Mouse (Mus musculus) embryonic facial prominence, embryonic 15.5 days (tissue): ENCODE data around the gene Cilp2. TPM values are rescaled to one million over a fixed set of nuclear protein-coding genes. Genes with fewer than 3 reads are reported as not detected.
A peak's percentile ranks its signal among the peaks of the same experiment; 100 is the strongest.

Experiments used
- ATAC-seq: fragments of 200-750 bp; cut with Nextera tagmentation; 2 replicates; pipeline ENCODE4 v1.8.0; 2017; ENCODE audit warnings: low read depth, moderate TSS enrichment; ENCODE audit not compliant: insufficient number of reproducible peaks, low FRiP score, low TSS enrichment
- H3K27ac ChIP-seq: fragments of 300-500 bp; sonication (generic); replicated peaks from 2 replicates; pipeline ENCODE4 v1.5.1; 2015; ENCODE audit warnings: mild to moderate bottlenecking, inconsistent platforms
- H3K27me3 ChIP-seq: fragments of 300-500 bp; sonication (generic); 2 replicates; pipeline ENCODE4 v1.6.1; 2015; ENCODE audit warnings: inconsistent platforms
- H3K36me3 ChIP-seq: fragments of 300-500 bp; sonication (generic); 2 replicates; pipeline ENCODE4 v1.6.1; 2015; ENCODE audit warnings: mild to moderate bottlenecking, inconsistent platforms
- H3K4me1 ChIP-seq: fragments of 300-500 bp; sonication (generic); 2 replicates; pipeline ENCODE4 v1.6.1; 2015; ENCODE audit warnings: inconsistent platforms
- H3K4me2 ChIP-seq: fragments of 300-500 bp; sonication (generic); replicated peaks from 2 replicates; pipeline ENCODE4 v1.6.1; 2015; ENCODE audit warnings: mild to moderate bottlenecking, inconsistent platforms
- H3K4me3 ChIP-seq: fragments of 300-500 bp; sonication (generic); replicated peaks from 2 replicates; pipeline ENCODE4 v1.5.1; 2015; ENCODE audit warnings: mild to moderate bottlenecking, inconsistent platforms
- H3K9ac ChIP-seq: fragments of 300-500 bp; sonication (generic); 2 replicates; pipeline ENCODE4 v1.6.1; 2015; ENCODE audit warnings: inconsistent platforms
- H3K9me3 ChIP-seq: fragments of 300-500 bp; sonication (generic); replicated peaks from 2 replicates; pipeline ENCODE4 v1.6.1; 2016; ENCODE audit warnings: inconsistent platforms
- WGBS: fragments of 180-500 bp; shearing (Covaris S2); methylation state at CpG from one replicate; pipeline ENCODE4 v1.1.7; 2015; 5-methylcytosine and 5-hydroxymethylcytosine counted together
- polyA plus RNA-seq: library from polyadenylated mRNA; unstranded; fragments of >200 nt; fragmentation: Nextera tagmentation; extraction: Ambion mirVana; gene quantifications from 2 replicates; pipeline ENCODE4 v1.2.1, GENCODE M21; 2015

Cilp2 gene
- polyA plus RNA-seq, 1 experiment from 2014 or later: 1.2 TPM

DNA sequence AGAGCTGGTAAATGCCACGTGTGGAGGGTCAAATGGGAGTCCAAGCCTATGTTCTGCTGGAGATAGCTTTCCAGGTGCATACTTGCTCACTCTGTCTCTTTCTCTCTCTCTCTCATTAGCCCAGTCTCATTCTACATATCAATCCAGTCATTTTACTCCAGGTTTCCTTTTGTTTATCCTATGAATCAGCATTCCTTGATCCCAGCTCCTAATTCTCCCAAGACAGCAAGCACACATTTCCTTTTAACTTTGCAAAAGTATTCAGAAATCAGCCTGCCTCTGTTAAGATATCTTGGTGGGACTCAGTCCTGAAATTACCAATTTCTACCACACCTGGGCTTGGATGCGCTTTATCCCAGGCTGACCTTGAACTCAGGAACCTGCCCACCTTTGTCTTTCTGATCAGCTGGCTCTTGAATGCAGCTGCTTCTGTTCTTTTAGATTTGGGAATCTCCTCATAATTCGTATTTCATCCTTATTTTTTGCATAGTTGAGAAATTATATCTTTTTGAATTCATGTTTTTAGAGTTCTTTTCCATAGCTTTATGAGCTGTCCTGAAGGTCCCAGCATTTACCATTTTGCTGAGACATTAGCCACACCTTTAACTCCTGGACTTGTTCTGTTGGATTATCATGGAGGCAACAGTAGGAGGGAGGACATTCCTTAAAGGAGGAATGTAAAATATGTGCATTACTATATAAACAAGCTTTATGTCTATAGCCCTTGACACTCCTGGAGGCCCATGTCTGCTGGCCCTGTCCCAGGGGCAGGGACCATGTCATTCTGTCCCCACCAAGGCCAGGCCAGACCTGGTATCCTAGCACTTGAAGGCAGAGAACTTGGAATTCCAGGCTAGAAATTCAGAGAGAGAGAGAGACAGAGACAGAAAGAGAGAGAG lies 40.1 kb downstream of the Cilp2 start:
- no peak for ATAC-seq
- Histone ChIP-seq H3K36me3 (no peaks in the 10 kb centered on the region), H3K4me3 (no peak overlapping the region), H3K4me2 (no peak overlapping the region), H3K27me3 (no peaks in the 10 kb centered on the region), H3K27ac (no peak overlapping the region), H3K9ac (no peak overlapping the region), H3K9me3 (no peaks in the 10 kb centered on the region), H3K4me1 (no peaks in the 10 kb centered on the region)
- 67% methylated on average over 3 of the region's 3 CpGs for WGBS

GRCm38 (mm10) chr8:69837057-69837682 lies 50.3 kb downstream of the Cilp2 start:
- no peak for ATAC-seq
- H3K36me3 ChIP-seq: no peaks in the 10 kb centered on the region
- H3K27me3 ChIP-seq: no peaks in the 10 kb centered on the region
- H3K9ac ChIP-seq: no peak overlapping the region
- H3K4me3 ChIP-seq: no peak overlapping the region
- peaks cover 7% of the 10 kb centered on the region for H3K4me1 ChIP-seq
- no peaks in the 10 kb centered on the region for H3K9me3 ChIP-seq
- H3K4me2 ChIP-seq: no peak overlapping the region
- WGBS: 67% methylated on average over 8 of the region's 8 CpGs
- H3K27ac ChIP-seq: no peak overlapping the region

GRCm38 (mm10) chr8:69832298-69832853 lies 55.1 kb downstream of the Cilp2 start, which contains the start of gene Pbx4:
Pbx4 (plus strand) TSS chr8:69832491.
- H3K4me2 ChIP-seq: peak within 1 kb of the TSS; percentile 97
- peak; percentile 95 for ATAC-seq
- H3K4me1 ChIP-seq: peaks cover 7% of the 10 kb centered on the region
- under 1% methylated on average over 38 of the region's 38 CpGs for WGBS
- H3K4me3 ChIP-seq: peak within 1 kb of the TSS; percentile 55
- no peaks in the 10 kb centered on the region for H3K36me3 ChIP-seq
- H3K9ac ChIP-seq: peak within 1 kb of the TSS; percentile 47
- no peaks in the 10 kb centered on the region for H3K27me3 ChIP-seq
- no peaks in the 10 kb centered on the region for H3K9me3 ChIP-seq
- 0 out of 2 replicates have a peak within 1 kb of the TSS, but pooled peaks have one; percentile 22 for H3K27ac ChIP-seq

Other genes with a start within 250 kb of the Cilp2 start
- gene Zfp964, start 233.2 kb downstream of the Cilp2 start, polyA plus RNA-seq: 2.1 and 2.6 TPM in 2 replicates
- 28.4 and 28.6 TPM in 2 replicates for gene Zfp869, start 177.0 kb downstream of the Cilp2 start, polyA plus RNA-seq
- gene Zfp963, start 137.7 kb downstream of the Cilp2 start, polyA plus RNA-seq: 6.6 and 7.0 TPM in 2 replicates
- 0.84 TPM in 1 of 2 replicates, not detected in the other for gene Gm20422, start 112.8 kb downstream of the Cilp2 start, polyA plus RNA-seq
- gene Atp13a1, start 96.5 kb downstream of the Cilp2 start, polyA plus RNA-seq: 46.5 and 51.9 TPM in 2 replicates
- 28.2 and 30.6 TPM in 2 replicates for gene Zfp866, start 96.5 kb downstream of the Cilp2 start, polyA plus RNA-seq
- gene Gmip, start 79.0 kb downstream of the Cilp2 start, polyA plus RNA-seq: 9.4 and 9.5 TPM in 2 replicates
- gene Lpar2, start 65.3 kb downstream of the Cilp2 start, polyA plus RNA-seq: 0.33 and 0.54 TPM in 2 replicates
- gene Pbx4, start 55.2 kb downstream of the Cilp2 start, polyA plus RNA-seq: 9.6 and 19.4 TPM in 2 replicates
- 3.6 and 4.0 TPM in 2 replicates for gene Tssk6, start 14.5 kb upstream of the Cilp2 start, polyA plus RNA-seq
- 178 and 188 TPM in 2 replicates for gene Ndufa13, start 14.9 kb upstream of the Cilp2 start, polyA plus RNA-seq
- 4.0 and 5.3 TPM in 2 replicates for gene Yjefn3, start 15.0 kb upstream of the Cilp2 start, polyA plus RNA-seq
- 43.6 and 49.8 TPM in 2 replicates for gene Gatad2a, start 108.7 kb upstream of the Cilp2 start, polyA plus RNA-seq
- 52.7 and 61.3 TPM in 2 replicates for gene Mau2, start 155.0 kb upstream of the Cilp2 start, polyA plus RNA-seq
- gene Sugp1, start 155.1 kb upstream of the Cilp2 start, polyA plus RNA-seq: 44.3 and 45.1 TPM in 2 replicates
- gene Tm6sf2, start 185.2 kb upstream of the Cilp2 start, polyA plus RNA-seq: 1.4 and 2.1 TPM in 2 replicates
- 0.43 and 0.56 TPM in 2 replicates for gene Hapln4, start 195.8 kb upstream of the Cilp2 start, polyA plus RNA-seq
- 0.79 and 1.5 TPM in 2 replicates for gene Ncan, start 233.2 kb upstream of the Cilp2 start, polyA plus RNA-seq
- gene Nr2c2ap, start 243.6 kb upstream of the Cilp2 start, polyA plus RNA-seq: 33.0 and 33.3 TPM in 2 replicates